ENCODE assay signal across 8 mouse cellular contexts in the genomic region with DNA sequence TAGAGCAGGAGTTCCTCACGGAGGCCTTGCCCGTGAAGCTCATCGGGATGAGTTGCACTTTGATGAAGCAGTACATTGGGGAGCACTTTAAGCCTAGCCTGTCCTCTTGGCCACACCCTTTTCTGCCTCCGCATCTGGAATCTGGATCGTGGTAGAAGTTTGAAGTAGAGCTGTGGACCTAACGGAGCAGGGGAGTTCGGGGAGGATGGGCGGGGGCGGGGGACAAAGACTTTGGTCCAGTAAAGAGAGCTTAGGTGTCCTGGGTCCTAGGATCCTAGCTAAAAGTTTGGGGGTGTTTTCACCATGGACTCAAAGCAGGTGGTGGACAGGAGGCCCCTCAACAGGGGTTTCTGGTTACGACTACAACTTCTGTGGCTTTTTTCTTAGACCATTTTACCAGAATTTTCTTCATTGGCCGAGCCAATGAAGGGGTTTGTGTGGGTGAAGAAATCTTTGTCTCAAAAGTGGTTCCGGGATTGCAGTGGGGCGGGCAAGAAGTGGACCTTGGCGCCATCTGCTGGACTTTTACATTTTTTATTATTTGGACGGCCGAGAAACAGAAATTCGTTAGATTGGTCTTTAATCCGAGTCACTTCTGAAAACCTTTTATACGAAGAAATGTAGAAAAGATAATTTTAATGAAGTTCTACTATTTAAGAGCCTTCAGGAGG.
DNase-seq lines count a peak whose midpoint lies in the region; ATAC-seq and TF ChIP-seq lines count a peak whose summit lies in the region.
"Not testable (repeated sequence)": the region's sequence is repeated elsewhere in the genome, so short reads cannot be mapped to it uniquely, and the experiment has no call there.

No protein-coding gene starts in this region.

- not testable (repeated sequence) for H3K27me3 ChIP-seq in embryonic facial prominence, embryonic 13.5 days; heart, embryonic 13.5 days (replicated peaks); kidney, embryonic 14.5 days (ENCODE audit: control insufficient read depth, insufficient read depth, low read length); limb, embryonic 12.5 days; midbrain, embryonic 11.5 days (ENCODE audit: control insufficient read depth, insufficient read depth, low read length)

- not testable (repeated sequence) for H3K4me3 ChIP-seq in bone marrow macrophage, adult 2 months (ENCODE audit: insufficient read depth, low read length); midbrain, embryonic 11.5 days (ENCODE audit: low read depth, low read length)
- H3K4me3 ChIP-seq in embryonic facial prominence, embryonic 13.5 days, result peak overlapping the region; percentile 23
- H3K4me3 ChIP-seq in heart, embryonic 13.5 days, result peak overlapping the region; percentile 41
- H3K4me3 ChIP-seq in kidney, embryonic 14.5 days (ENCODE audit: low read length), result peak overlapping the region; percentile 12; the same call in 1 of the 2 replicates
- peak overlapping the region; percentile 17 for H3K4me3 ChIP-seq in limb, embryonic 12.5 days (replicated peaks)

- H3K9me3 ChIP-seq in embryonic facial prominence, embryonic 13.5 days; heart, embryonic 13.5 days; kidney, embryonic 14.5 days (ENCODE audit: control insufficient read depth, low read length); limb, embryonic 12.5 days; midbrain, embryonic 11.5 days (ENCODE audit: control insufficient read depth, low read length): not testable (repeated sequence)

- not testable (repeated sequence) for H3K4me1 ChIP-seq in bone marrow macrophage, adult 2 months (ENCODE audit: control insufficient read depth, insufficient read depth, low read length); embryonic facial prominence, embryonic 13.5 days; heart, embryonic 13.5 days; kidney, embryonic 14.5 days (ENCODE audit: control insufficient read depth, insufficient read depth, low read length); limb, embryonic 12.5 days (replicated peaks); midbrain, embryonic 11.5 days (ENCODE audit: control insufficient read depth, insufficient read depth, low read length)

- TF ChIP-seq POLR2A in bone marrow macrophage, adult 2 months (IDR thresholded peaks at IDR 0.05; ENCODE audit: borderline replicate concordance, low read depth, low read length), result not testable (repeated sequence)

- not testable (repeated sequence) for H3K27ac ChIP-seq in bone marrow macrophage, adult 2 months (ENCODE audit: insufficient read depth, low read depth, low read length); embryonic facial prominence, embryonic 13.5 days; heart, embryonic 13.5 days (replicated peaks); kidney, embryonic 14.5 days (ENCODE audit: low read depth, low read length); limb, embryonic 12.5 days; midbrain, embryonic 11.5 days (ENCODE audit: low read depth, low read length)

- peak; percentile 42 for TF ChIP-seq CTCF in bone marrow macrophage, adult 2 months (IDR thresholded peaks at IDR 0.05; ENCODE audit: low read depth, low read length)

- peak; percentile 81 for DNase-seq in A20 (ENCODE audit: low read depth, low spot score)
- DNase-seq in midbrain, embryonic 11.5 days (ENCODE audit: low spot score, missing footprints), result peak; percentile 93
- peak; percentile 12 for DNase-seq in right cerebral cortex, postnatal 14 days

- H3K9ac ChIP-seq in embryonic facial prominence, embryonic 13.5 days, result peak overlapping the region; percentile 51; the same call in 1 of the 2 replicates
- peak overlapping the region; percentile 59 for H3K9ac ChIP-seq in heart, embryonic 13.5 days
- not testable (repeated sequence) for H3K9ac ChIP-seq in kidney, embryonic 14.5 days (ENCODE audit: low read depth, low read length); midbrain, embryonic 11.5 days (ENCODE audit: low read length)
- 0 out of 2 replicates have a peak overlapping the region, but pooled peaks have one; percentile 40 for H3K9ac ChIP-seq in limb, embryonic 12.5 days (replicated peaks)

- not testable (repeated sequence) for H3K36me3 ChIP-seq in embryonic facial prominence, embryonic 13.5 days; heart, embryonic 13.5 days; kidney, embryonic 14.5 days (ENCODE audit: control insufficient read depth, insufficient read depth, low read length); limb, embryonic 12.5 days; midbrain, embryonic 11.5 days (ENCODE audit: control insufficient read depth, insufficient read depth, low read length)

- WGBS in embryonic facial prominence, embryonic 13.5 days, result 11% methylated on average over 19 of the region's 19 CpGs
- 11% methylated on average over 19 of the region's 19 CpGs for WGBS in heart, embryonic 13.5 days
- 16% methylated on average over 19 of the region's 19 CpGs for WGBS in kidney, embryonic 14.5 days
- 16% methylated on average over 19 of the region's 19 CpGs for WGBS in limb, embryonic 12.5 days
- 18% methylated on average over 18 of the region's 19 CpGs for WGBS in midbrain, embryonic 11.5 days

- peak overlapping the region; percentile 54 for H3K4me2 ChIP-seq in embryonic facial prominence, embryonic 13.5 days
- peak overlapping the region; percentile 65 for H3K4me2 ChIP-seq in heart, embryonic 13.5 days
- H3K4me2 ChIP-seq in kidney, embryonic 14.5 days (replicated peaks; ENCODE audit: low read depth, low read length), result peak overlapping the region; percentile 33
- H3K4me2 ChIP-seq in limb, embryonic 12.5 days, result peak overlapping the region; percentile 50
- peak overlapping the region; percentile 19; the same call in 1 of the 2 replicates for H3K4me2 ChIP-seq in midbrain, embryonic 11.5 days

- ATAC-seq in embryonic facial prominence, embryonic 13.5 days (ENCODE audit: insufficient number of reproducible peaks, insufficient read depth, low FRiP score, low TSS enrichment, low read depth), result peak; percentile 37; the same call in 1 of the 2 replicates
- not testable (repeated sequence) for ATAC-seq in heart, embryonic 13.5 days (ENCODE audit: extremely low read depth, insufficient number of reproducible peaks, low FRiP score, low TSS enrichment)
- peak; percentile 76 for ATAC-seq in kidney, embryonic 14.5 days (ENCODE audit: low FRiP score, low TSS enrichment)
- peak; percentile 21; the same call in 1 of the 2 replicates for ATAC-seq in limb, embryonic 12.5 days (ENCODE audit: insufficient number of reproducible peaks, insufficient read depth, low FRiP score, low TSS enrichment, low read depth)
- peak; percentile 72 for ATAC-seq in midbrain, embryonic 11.5 days (ENCODE audit: low FRiP score)

Comparison
In these comparisons a context has a peak if more than half of its experiments do, and no peak if none do; other contexts are left out.
1. DNase-seq: peak in every context shown above with its lines; median percentile 93 in midbrain, embryonic 11.5 days; 81 in A20; 12 in right cerebral cortex, postnatal 14 days.